Mouse (Mus musculus): ENCODE data around the gene Kcng3. TPM values are rescaled to one million over a fixed set of nuclear protein-coding genes. Genes with fewer than 3 reads are reported as not detected.
A peak's percentile ranks its signal among the peaks of the same experiment; 100 is the strongest.

Gene Kcng3
- polyA plus RNA-seq, 1 experiment from 2014 or later, result 0.06 TPM

- Histone ChIP-seq H3K4me2 (no peak overlapping the region), H3K27me3 (replicated peaks) (no peaks in the 10 kb centered on the region), H3K4me3 (replicated peaks) (no peak overlapping the region), H3K4me1 (no peaks in the 10 kb centered on the region), H3K36me3 (no peaks in the 10 kb centered on the region), H3K9ac (no peak overlapping the region), H3K9me3 (no peaks in the 10 kb centered on the region), H3K27ac (no peak overlapping the region)
- ATAC-seq (ENCODE audit: insufficient read depth, low FRiP score, low read depth), result no peak
- 83% methylated on average over 4 of the region's 4 CpGs for WGBS
These were observed 22.2 kb downstream of the Kcng3 start for GRCm38 (mm10) chr17:83609532-83609931.

DNA sequence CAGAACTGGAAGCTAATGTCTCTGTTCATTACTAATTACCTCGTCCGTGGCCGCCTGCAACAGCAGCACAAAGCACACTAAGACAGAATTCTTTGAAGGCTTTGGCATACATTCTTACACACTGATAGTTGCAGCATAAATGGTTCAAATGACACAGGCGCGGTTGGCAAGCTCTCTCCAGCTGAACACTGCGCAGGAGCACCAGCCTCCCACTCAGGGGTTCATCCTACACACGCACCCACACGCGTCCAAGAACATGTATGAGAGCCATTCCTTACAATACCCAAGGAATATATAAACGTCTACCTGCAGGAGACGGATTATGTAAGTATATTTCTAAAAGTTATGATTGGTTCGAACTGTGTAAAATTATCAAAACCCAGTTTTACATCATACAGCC, 30.7 kb downstream of the Kcng3 start:
- H3K9me3 ChIP-seq, result no peaks in the 10 kb centered on the region
- no peaks in the 10 kb centered on the region for H3K4me1 ChIP-seq
- H3K4me3 ChIP-seq (replicated peaks), result no peak overlapping the region
- no peak overlapping the region for H3K9ac ChIP-seq
- no peak overlapping the region for H3K4me2 ChIP-seq
- H3K27me3 ChIP-seq (replicated peaks), result no peaks in the 10 kb centered on the region
- no peak overlapping the region for H3K27ac ChIP-seq
- no peaks in the 10 kb centered on the region for H3K36me3 ChIP-seq
- no peak for ATAC-seq (ENCODE audit: insufficient read depth, low FRiP score, low read depth)
- 88% methylated on average over 12 of the region's 12 CpGs for WGBS

- H3K4me2 ChIP-seq, result no peak overlapping the region
- H3K4me1 ChIP-seq, result no peaks in the 10 kb centered on the region
- no peaks in the 10 kb centered on the region for H3K27me3 ChIP-seq (replicated peaks)
- H3K36me3 ChIP-seq, result no peaks in the 10 kb centered on the region
- H3K4me3 ChIP-seq (replicated peaks), result no peak overlapping the region
- H3K9me3 ChIP-seq, result no peaks in the 10 kb centered on the region
- WGBS, result 64% methylated on average over 7 of the region's 7 CpGs
- no peak for ATAC-seq (ENCODE audit: insufficient read depth, low FRiP score, low read depth)
- no peak overlapping the region for H3K9ac ChIP-seq
- no peak overlapping the region for H3K27ac ChIP-seq
These were observed 35.7 kb downstream of the Kcng3 start for GRCm38 (mm10) chr17:83595966-83596365.

GRCm38 (mm10) chr17:83594526-83594925, 37.2 kb downstream of the Kcng3 start:
- Histone ChIP-seq H3K4me1 (no peaks in the 10 kb centered on the region), H3K36me3 (no peaks in the 10 kb centered on the region), H3K27ac (no peak overlapping the region), H3K9ac (no peak overlapping the region), H3K27me3 (replicated peaks) (no peaks in the 10 kb centered on the region), H3K4me2 (no peak overlapping the region), H3K4me3 (replicated peaks) (no peak overlapping the region), H3K9me3 (no peaks in the 10 kb centered on the region)
- ATAC-seq (ENCODE audit: insufficient read depth, low FRiP score, low read depth), result no peak
- 67% methylated on average over 8 of the region's 8 CpGs for WGBS

- Histone ChIP-seq H3K27me3 (replicated peaks) (no peaks in the 10 kb centered on the region), H3K4me3 (replicated peaks) (no peak overlapping the region), H3K36me3 (no peaks in the 10 kb centered on the region), H3K9ac (no peak overlapping the region), H3K27ac (no peak overlapping the region), H3K4me1 (no peaks in the 10 kb centered on the region), H3K4me2 (no peak overlapping the region), H3K9me3 (no peaks in the 10 kb centered on the region)
- 70% methylated on average over 10 of the region's 10 CpGs for WGBS
- no peak for ATAC-seq (ENCODE audit: insufficient read depth, low FRiP score, low read depth)
These were observed 38.3 kb downstream of the Kcng3 start for GRCm38 (mm10) chr17:83593396-83593795.

- Histone ChIP-seq H3K4me3 (replicated peaks) (no peak overlapping the region), H3K27me3 (replicated peaks) (no peaks in the 10 kb centered on the region), H3K9ac (no peak overlapping the region), H3K4me2 (no peak overlapping the region), H3K36me3 (no peaks in the 10 kb centered on the region), H3K9me3 (no peaks in the 10 kb centered on the region), H3K4me1 (no peaks in the 10 kb centered on the region), H3K27ac (no peak overlapping the region)
- ATAC-seq (ENCODE audit: insufficient read depth, low FRiP score, low read depth), result no peak
- WGBS, result 84% methylated on average over 6 of the region's 6 CpGs
These were observed 42.9 kb downstream of the Kcng3 start for GRCm38 (mm10) chr17:83588663-83589341.

GRCm38 (mm10) chr17:83587731-83588130, 44.0 kb downstream of the Kcng3 start:
- H3K36me3 ChIP-seq, result no peaks in the 10 kb centered on the region
- no peaks in the 10 kb centered on the region for H3K9me3 ChIP-seq
- 91% methylated on average over 8 of the region's 8 CpGs for WGBS
- H3K9ac ChIP-seq, result no peak overlapping the region
- no peak overlapping the region for H3K27ac ChIP-seq
- no peaks in the 10 kb centered on the region for H3K27me3 ChIP-seq (replicated peaks)
- H3K4me1 ChIP-seq, result no peaks in the 10 kb centered on the region
- H3K4me2 ChIP-seq, result no peak overlapping the region
- H3K4me3 ChIP-seq (replicated peaks), result no peak overlapping the region
- ATAC-seq (ENCODE audit: insufficient read depth, low FRiP score, low read depth), result no peak

GRCm38 (mm10) chr17:83582585-83582984, 49.1 kb downstream of the Kcng3 start:
- Histone ChIP-seq H3K9ac (no peak overlapping the region), H3K4me1 (no peaks in the 10 kb centered on the region), H3K9me3 (no peaks in the 10 kb centered on the region), H3K4me3 (replicated peaks) (no peak overlapping the region), H3K4me2 (no peak overlapping the region), H3K36me3 (no peaks in the 10 kb centered on the region), H3K27ac (no peak overlapping the region), H3K27me3 (replicated peaks) (no peaks in the 10 kb centered on the region)
- ATAC-seq (ENCODE audit: insufficient read depth, low FRiP score, low read depth), result peak; percentile 79; the same call in 1 of the 2 replicates
- 45% methylated on average over 2 of the region's 2 CpGs for WGBS

DNA sequence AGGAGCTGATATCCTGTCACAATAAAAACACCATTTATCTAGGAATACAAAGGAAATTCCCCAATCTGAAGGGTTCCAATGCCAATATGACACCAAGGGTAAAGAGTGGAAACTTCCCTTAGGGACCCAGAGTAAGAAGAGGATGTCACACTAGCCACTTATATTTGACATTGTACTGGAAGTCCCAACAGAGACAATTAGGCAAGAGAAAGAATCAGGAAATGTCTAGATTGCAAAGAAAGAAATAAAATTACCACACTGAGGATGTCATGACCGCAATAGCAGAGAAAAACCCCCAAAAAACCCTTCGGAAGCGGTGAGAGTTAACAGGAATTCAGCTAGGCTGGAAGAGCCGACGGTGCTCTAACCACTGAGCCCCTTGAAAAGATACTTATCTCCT, 51.0 kb downstream of the Kcng3 start:
- Histone ChIP-seq H3K4me2 (no peak overlapping the region), H3K4me3 (replicated peaks) (no peak overlapping the region), H3K36me3 (no peaks in the 10 kb centered on the region), H3K27ac (no peak overlapping the region), H3K9me3 (no peaks in the 10 kb centered on the region), H3K27me3 (replicated peaks) (no peaks in the 10 kb centered on the region), H3K9ac (no peak overlapping the region), H3K4me1 (no peaks in the 10 kb centered on the region)
- WGBS, result 90% methylated on average over 5 of the region's 5 CpGs
- no peak for ATAC-seq (ENCODE audit: insufficient read depth, low FRiP score, low read depth)

DNA sequence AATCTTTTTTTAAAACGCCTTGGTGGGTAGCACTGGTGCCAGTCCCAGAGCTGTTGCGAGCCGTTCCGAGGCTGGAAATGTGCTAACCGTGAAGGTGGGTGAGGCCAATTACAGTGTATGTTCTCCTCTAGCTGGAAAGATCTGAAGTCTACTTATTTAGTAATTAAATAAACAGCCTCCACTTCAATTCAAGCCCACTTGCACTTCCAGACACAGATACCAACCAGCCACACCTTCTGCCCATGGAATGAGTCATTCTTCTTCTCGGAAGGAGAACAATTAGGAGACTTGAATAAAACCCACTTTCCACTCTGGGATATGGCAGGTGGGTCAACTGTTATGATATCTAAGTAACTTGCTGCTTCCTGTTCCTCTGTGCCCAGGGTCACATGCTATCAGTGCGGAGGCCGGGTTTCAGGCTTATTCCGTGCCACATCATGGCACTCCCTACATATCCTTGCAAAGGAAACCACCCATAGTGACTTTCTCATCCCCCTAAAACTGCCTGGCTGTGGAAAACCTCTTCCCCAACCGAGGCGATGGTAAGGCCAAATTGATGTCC, 54.8 kb downstream of the Kcng3 start:
- Histone ChIP-seq H3K4me2 (no peak overlapping the region), H3K4me3 (replicated peaks) (no peak overlapping the region), H3K4me1 (peaks cover 7% of the 10 kb centered on the region), H3K9me3 (no peaks in the 10 kb centered on the region), H3K27me3 (replicated peaks) (no peaks in the 10 kb centered on the region), H3K9ac (no peak overlapping the region), H3K27ac (no peak overlapping the region), H3K36me3 (no peaks in the 10 kb centered on the region)
- peak; percentile 35; the same call in 1 of the 2 replicates for ATAC-seq (ENCODE audit: insufficient read depth, low FRiP score, low read depth)
- WGBS, result 85% methylated on average over 11 of the region's 11 CpGs

GRCm38 (mm10) chr17:83574615-83575014, 57.1 kb downstream of the Kcng3 start:
- Histone ChIP-seq H3K27ac (no peak overlapping the region), H3K9me3 (no peaks in the 10 kb centered on the region), H3K4me1 (peaks cover 7% of the 10 kb centered on the region), H3K27me3 (replicated peaks) (no peaks in the 10 kb centered on the region), H3K36me3 (no peaks in the 10 kb centered on the region), H3K9ac (no peak overlapping the region), H3K4me3 (replicated peaks) (no peak overlapping the region), H3K4me2 (no peak overlapping the region)
- 87% methylated on average over 8 of the region's 8 CpGs for WGBS
- ATAC-seq (ENCODE audit: insufficient read depth, low FRiP score, low read depth), result no peak

- H3K36me3 ChIP-seq, result no peaks in the 10 kb centered on the region
- H3K4me1 ChIP-seq, result peaks cover 7% of the 10 kb centered on the region
- H3K27me3 ChIP-seq (replicated peaks), result no peaks in the 10 kb centered on the region
- 54% methylated on average over 6 of the region's 6 CpGs for whole genome bisulfite sequencing
- ATAC-seq (ENCODE audit: insufficient read depth, low FRiP score, low read depth), result no peak
- no peaks in the 10 kb centered on the region for H3K9me3 ChIP-seq
- H3K4me2 ChIP-seq, result no peak overlapping the region
- H3K27ac ChIP-seq, result no peak overlapping the region
- H3K4me3 ChIP-seq (replicated peaks), result no peak overlapping the region
- H3K9ac ChIP-seq, result no peak overlapping the region
These were observed 58.6 kb downstream of the Kcng3 start for GRCm38 (mm10) chr17:83573128-83573527.
